Mouse (Mus musculus): Measurements from ENCODE around the gene Fhl5.
"Not testable (repeated sequence)": the region's sequence is repeated elsewhere in the genome, so short reads cannot be mapped to it uniquely, and the experiment has no call there.

Gene Fhl5

DNA sequence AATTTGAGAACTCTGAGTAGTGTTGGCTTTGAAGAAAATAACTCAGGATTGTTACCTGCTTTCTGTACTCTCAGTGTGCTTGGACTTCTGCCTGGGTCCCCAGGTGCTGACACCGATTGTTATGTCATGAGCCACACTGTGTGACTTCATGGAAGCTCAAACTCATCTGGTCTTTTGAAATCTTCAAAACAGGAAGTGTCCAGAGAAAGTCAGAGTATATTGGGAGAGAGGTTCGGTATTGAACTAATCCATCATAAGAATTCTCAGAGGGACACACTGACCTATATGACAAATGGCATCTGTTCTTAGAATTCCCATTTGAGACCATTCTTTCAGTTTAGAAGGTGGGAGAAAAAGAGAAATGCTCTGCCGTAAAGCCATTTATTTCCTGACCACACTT is at the start of gene Fhl5:
Gene Fhl5, minus strand, starts transcription at position 101 of the 400 bp plus-strand sequence.
- DNase-seq: no peak

DNA sequence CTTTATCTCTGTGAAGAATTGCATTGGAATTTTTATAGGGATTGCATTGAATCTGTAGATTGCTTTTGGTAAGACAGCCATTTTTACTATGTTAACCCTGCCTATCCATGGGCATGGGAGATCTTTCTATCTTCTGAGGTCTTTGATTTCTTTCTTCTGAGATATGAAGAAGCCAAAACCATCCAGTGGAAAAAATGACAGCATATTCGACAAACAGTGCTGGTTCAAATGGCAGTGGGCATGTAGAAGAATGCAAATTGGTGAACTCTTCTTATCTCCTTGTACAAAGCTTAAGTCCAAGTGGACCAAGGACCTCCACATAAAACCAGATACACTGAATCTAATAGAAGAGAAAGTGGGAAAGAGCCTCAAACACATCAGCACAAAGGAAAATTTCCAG is 42.3 kb upstream of the Fhl5 start:
- not testable (repeated sequence) for DNase-seq

DNA sequence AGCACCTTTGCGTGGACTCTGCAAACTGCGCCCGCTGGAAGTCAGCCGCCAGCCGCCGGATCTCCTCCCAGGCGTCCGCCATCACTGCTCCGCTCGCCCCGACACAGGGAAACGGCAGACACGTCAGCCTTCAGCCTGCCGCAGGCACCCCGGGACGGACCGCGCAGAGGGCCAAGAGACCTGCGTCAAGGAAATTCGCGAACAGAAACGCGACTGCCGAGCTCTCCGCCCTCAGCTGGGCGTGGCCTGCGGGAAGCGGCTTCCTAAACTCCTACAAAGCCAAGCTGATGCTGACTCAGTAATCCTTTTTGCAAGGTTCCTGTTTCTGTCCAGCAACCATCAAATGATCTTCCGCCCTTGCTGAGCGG is 39.0 kb upstream of the Fhl5 start, which contains the start of gene Ufl1:
Gene Ufl1, minus strand, starts transcription at position 151 of the 368 bp plus-strand sequence.
- peak; percentile 95 for DNase-seq

DNA sequence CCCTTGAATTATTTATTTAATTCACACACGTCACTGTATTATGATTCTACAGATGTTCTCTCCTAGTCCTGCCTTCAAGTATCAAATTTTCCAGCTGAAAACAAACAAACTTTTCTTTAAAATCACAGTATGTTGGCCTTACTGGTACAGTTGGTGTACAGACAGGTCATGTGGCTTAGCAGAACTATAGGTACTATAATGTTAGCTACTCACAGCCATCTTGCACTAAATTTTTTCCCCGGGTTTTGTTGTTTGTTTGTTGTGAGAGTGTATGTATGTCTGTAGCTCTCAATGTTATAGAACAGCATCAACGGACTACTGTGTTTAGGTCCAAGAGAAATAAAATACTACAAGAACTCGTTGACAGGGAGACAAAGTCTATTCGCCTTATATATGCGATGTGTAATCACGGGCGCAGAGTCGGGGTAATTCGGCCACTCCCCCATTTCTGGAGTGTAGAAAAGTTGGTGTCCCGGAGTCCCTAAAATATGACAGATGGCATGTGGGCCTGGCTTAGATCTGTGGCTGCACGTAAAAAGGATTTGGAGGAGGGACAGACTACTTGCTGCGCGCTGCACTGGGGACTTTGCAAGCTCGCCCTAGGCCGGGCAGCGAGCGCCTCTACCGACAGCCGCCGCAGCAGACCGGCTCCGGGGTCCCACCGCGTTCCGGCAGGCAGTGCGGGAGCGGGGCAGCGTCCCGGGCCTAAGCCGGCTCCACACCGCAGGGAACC is 38.4 kb upstream of the Fhl5 start:
- DNase-seq: no peak

DNA sequence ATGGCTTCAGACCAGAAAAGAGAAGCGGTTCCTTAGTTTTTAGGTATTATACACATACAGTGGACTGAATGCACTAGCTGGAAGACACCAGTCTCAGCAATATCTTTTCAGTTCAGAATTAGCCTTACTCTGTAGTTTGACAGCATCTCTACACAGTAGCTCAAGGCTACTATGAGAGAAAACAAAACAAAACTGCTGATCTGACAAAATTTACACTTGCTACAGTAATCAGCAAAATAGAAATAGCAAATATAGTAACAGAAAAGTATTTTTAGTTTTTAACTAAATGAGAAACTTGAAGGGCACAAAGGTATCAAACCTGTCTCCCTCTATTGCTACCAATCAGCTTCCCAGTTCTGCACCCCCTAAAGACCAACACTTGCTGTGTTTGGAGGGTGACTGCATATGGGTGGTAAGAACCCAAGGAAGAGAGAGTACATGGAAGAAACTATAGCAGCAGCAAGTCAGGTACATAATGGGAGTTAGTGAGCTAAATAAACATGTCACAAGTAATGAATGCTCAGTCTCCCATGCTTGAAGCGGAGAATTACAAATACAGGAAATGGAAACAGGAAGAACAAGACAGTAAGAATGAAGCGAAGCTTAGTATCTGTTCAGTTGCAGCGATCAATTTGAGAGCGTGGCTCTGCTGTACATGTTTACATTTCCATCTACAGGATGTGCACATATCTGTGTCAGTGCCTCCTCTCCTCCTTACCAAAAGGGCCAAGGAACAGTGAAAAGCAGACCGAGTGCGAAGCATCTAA is 30.4 kb upstream of the Fhl5 start:
- no peak for DNase-seq

DNA sequence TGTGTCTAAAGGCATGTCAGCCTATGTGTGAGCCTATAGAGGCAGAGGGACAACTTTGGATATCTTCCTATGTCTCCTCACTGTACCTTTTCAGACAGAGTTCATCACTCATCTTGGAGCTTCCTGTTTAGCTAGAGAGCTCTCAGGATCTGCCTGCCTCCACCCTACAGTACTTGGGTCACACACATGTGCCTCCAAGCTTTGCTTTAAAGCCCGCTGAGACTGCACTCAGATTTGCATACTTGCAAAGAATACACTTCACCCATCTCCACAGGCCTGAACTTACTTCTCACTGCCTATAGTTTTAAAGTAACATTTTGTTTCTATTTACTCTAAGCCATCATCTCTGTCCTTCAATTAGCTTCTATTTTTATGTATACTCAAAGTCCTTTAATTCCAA is 29.2 kb upstream of the Fhl5 start:
- DNase-seq: no peak

DNA sequence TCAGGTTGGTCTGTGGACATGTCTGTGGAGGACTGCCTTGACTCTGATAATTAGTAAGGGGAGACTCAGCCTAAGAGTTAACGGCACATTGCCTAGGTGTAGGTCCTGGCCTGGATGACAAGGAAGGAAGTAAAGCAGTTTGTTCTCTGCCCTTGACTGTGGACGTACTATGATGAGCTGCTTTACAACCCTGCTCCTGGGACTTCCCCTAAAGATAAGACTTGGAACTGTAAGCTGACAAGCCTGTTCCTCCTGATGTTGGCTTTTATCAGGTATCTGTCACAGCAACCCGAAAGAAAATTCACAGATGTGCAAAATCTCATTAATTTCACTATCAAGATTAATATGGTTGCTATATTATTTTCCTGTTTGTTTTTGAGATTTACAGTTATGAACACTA is 24.5 kb upstream of the Fhl5 start:
- DNase-seq: no peak

DNA sequence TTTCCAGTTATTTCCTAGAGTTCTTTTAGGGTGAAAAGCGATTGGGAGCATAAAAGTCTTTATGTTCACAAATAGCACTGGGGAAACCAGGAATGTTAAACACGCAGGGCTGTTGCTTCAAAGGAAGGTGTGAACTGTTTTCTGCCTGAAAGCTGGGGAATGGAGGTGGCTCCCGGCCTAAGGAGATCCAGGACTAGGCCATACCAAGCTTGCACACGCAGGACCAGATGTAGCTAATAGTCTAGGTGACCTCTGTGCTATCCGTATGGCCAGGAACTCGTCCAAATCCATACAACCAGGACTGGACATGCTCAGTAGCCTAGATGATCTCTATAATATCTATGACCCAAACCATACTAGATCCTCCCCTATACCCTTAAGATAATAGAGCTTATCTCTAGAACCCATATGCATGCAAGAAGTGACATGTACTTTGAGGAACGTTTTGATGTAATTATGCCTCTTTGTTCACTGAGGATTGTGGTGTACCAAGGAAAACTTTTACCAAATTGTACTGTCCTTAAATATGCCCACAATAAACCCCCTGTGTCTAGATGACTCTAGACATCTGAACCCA is 15.2 kb upstream of the Fhl5 start:
- no peak for DNase-seq

DNA sequence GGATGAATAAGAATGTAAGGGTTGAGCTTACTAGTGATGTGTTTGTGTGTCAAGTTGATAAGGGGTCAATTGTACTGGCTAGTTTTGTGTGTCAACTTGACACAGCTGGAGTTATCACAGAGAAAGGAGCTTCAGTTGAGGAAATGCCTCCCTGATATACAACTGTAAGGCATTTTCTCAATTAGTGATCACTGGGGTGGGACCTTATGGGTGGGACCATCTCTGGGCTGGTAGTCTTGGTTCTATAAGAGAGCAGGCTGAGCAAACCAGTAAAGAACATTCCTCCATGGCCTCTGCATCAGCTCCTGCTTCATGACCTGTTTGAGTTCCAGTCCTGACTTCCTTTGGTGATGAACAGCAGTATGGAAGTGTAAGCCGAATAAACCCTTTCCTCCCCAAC is 7.0 kb downstream of the Fhl5 start:
- not testable (repeated sequence) for DNase-seq

DNA sequence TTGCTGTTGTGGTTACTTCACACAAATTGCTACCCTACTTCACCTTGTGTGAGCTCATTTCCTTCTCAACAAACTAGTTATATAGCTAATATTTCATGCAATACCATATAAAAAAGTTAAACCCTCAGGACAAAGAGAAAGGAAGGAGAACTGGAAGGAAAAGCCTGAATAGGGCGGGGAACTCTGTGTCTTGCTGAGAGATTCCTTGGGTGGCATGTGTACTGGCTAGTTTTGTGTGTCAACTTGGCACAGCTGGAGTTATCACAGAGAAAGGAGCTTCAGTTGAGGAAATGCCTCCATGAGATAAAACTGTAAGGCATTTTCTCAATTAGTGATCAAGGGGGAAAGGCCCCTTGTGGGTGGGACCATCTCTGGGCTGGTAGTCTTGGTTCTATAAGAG is 8.9 kb downstream of the Fhl5 start:
- DNase-seq: not testable (repeated sequence)

DNA sequence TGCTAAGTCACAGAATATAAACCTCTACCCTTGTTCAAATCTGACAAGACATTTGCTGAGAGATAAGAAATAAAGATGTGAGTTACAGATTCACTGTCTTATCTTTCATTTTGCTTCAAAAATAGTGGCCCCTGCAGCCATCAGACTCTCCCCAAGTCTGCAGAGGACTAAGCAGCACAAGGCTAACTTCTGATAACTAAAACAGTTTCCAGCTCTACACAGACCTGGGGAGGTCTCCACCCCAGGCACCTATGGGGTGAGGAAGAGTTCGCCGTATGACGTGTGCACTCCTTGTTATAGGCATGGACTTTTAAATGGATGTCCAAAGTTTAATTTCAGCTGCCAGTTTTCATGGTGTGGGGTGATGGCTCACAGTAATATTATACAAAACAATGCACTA is 10.1 kb downstream of the Fhl5 start:
- no peak for DNase-seq

DNA sequence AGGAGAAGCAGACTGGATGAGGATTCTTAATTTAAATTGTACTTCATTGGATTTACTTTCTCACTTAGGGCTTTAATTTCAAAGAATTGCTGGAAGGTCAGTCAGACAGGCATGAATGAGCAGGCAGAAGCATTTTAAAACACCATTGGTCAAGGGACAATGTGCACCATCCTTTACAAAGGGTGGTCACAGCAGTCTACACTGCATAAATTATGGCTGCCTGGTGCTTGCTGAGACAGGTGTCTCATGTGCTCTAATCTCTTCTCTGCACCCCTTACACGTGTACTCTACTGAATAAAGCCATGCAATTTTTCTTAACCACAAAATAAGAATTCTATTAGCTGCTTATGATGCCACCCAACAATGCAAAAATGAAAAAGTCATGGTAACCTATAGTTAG is 15.1 kb downstream of the Fhl5 start:
- no peak for DNase-seq

DNA sequence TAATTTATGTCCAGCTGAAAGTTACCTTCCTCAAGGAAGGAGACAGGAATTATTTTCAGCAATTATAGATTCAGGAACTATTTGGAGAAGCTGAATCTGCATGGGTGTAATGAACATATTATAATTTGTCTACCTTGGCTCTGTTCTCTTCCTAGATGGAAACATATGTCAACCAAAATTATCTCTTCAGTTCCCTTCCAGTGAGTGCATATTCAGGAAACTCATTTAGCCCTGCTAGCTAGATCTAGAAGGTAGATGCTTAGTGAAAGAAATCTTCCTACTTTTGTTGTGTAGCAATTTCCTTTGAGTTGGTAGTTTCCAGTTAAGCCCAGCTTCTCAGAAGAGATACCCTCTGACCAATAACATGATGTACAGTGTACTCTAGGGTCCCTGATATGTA is 20.7 kb downstream of the Fhl5 start:
- no peak for DNase-seq

DNA sequence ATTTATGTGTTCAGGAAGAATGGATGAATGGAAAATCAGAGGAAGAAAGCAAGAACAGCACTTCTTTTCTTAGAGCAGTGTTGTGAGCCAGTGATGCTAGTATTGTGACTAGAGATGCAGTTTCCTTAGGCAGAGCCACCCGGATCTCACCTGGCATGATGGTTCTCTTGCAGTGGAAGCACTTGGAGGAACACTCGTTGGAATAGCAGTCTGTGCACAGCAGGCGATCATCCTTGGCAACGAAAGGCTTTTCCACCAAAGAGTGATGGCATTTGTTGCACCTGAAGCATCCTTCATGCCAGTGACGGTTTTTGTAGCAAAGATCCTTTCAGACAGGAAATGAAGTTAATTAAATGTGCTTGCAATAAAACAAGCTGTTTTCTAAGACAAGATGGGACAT is 29.2 kb downstream of the Fhl5 start:
- DNase-seq: peak; percentile 6

DNA sequence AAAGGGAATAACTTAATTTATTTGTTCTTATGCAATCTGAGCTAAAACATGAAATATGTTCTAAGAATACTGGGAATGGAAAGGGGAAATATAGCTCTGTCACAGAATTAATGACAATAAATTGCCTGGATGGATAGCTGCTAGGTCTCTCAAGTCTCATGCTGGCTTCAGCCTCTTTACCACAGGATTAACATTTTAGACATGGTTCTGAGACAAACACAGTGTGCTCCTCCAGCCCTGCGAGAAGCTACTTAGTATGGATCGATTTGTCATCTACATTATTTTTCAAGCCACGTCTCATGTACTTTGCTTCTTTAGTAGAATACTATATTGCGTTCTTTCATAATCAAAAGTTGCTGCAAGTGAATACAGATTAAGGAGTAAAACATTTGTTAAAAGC is 36.5 kb downstream of the Fhl5 start:
- DNase-seq: no peak

DNA sequence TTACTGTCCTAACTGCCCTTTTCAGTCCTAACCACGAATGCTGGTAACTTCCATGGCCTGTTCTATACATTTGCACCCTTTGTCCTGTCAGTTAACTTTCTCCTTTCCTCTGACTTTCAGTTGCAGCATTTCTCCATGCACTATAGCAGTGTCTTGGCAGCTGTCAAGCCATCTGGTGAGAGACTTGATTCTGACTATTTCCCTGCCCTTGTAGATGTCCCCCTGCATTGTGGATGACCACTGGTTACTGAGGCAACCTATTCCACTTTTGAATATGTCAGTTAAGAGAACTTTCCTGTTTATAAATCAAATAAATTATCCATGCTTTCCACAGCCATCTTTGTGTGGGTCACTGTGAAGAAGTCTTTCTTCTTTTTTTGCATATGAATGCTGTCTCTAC is 45.4 kb downstream of the Fhl5 start:
- no peak for DNase-seq

DNA sequence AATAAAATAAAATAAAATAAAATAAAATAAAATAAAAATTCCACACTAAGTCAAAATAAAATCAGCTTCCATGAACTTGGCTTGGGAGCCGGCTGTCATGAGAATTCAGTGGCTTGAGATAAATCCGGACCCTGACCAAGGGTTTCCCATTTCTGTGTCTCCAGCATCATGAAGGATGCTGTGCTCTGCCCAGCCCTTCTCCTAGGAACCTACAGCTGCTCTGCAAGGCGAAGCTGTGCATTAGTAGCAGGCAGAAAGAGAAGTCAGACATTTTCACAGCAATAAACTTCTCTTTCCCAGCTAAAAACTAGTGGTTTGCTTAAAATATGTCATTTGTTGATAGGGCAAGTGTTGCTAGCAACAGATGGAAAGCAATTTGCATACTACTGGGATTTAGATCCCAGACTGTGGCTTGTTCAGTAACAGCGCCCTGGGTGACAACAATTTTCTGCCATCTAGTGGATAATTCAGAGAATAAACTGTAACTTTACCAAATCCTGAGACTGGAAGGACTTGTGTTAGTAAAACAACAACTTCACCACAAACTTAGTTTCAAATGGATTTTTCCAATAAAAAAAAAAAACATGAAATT is 63.0 kb downstream of the Fhl5 start:
- DNase-seq: no peak
